Mouse (Mus musculus): ENCODE results near the gene Stk32c. TPM values are rescaled to one million over a fixed set of nuclear protein-coding genes. Genes with fewer than 3 reads are reported as not detected.

Stk32c gene
- polyA plus RNA-seq, 1 experiment from 2014 or later, result 0.50 TPM

DNA sequence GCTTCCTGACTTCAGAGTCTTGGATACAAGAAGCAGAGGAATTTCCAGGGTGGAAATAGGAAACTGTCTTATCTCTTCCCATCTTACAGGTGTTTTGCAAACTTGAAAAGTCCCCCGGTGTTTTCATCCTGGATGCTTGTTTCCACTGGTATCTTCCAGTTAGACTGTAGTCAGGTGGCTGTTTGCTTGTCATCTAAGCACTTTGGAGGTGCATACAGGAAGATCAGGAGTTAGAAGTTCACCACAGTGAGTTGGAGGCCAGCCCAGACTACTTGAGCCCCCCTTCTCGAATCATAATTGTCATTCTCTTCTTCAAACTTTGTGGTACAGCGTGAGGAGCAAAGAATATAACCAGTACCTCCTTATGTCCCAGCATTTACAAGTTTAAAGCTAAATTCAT, 1.1 kb upstream of the Stk32c start:
- no peak for ATAC-seq
- Histone ChIP-seq H3K4me3 (no peak overlapping the region), H3K36me3 (ENCODE audit: poor library complexity, severe bottlenecking) (no peaks in the 10 kb centered on the region), H3K27me3 (no peaks in the 10 kb centered on the region), H3K9me3 (replicated peaks) (no peaks in the 10 kb centered on the region), H3K4me1 (peaks cover 12% of the 10 kb centered on the region), H3K27ac (no peak overlapping the region), H3K4me2 (no peak overlapping the region), H3K9ac (no peak overlapping the region)
- 85% methylated on average over 3 of the region's 3 CpGs for WGBS

DNA sequence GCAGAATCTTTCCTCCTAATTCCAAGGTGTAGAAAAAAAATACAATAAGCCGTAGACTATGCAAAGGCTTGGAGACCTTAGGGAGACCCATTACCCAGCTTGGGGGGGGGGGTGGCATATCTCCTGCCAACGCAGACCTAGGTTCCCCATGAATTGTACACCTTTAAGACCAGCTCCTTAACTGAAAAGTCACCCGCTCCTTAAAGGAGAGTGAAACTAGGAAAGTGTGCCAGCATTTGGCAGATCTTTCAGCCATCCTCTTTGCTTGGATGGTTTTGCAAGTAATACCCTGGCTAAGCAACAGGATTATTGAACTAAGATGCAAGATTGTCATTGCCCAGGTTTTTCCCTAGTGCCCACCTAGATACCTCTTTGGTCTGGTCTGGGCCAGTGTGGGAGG, 644 bp upstream of the Stk32c start:
- peaks cover 12% of the 10 kb centered on the region for H3K4me1 ChIP-seq
- peak overlapping the region; percentile 59 for H3K4me3 ChIP-seq
- no peak for ATAC-seq
- 66% methylated on average over 3 of the region's 3 CpGs for WGBS
- 0 out of 2 replicates have a peak overlapping the region, but pooled peaks have one; percentile 35 for H3K27ac ChIP-seq
- no peaks in the 10 kb centered on the region for H3K27me3 ChIP-seq
- H3K36me3 ChIP-seq (ENCODE audit: poor library complexity, severe bottlenecking), result no peaks in the 10 kb centered on the region
- peak overlapping the region; percentile 64 for H3K4me2 ChIP-seq
- H3K9me3 ChIP-seq (replicated peaks), result no peaks in the 10 kb centered on the region
- peak overlapping the region; percentile 75 for H3K9ac ChIP-seq

GRCm38 (mm10) chr7:139211761-139212160, 1.3 kb downstream of the Stk32c start:
- Histone ChIP-seq H3K9ac (no peak overlapping the region), H3K4me2 (no peak overlapping the region), H3K27ac (no peak overlapping the region), H3K4me1 (peaks cover 12% of the 10 kb centered on the region), H3K4me3 (no peak overlapping the region), H3K36me3 (ENCODE audit: poor library complexity, severe bottlenecking) (no peaks in the 10 kb centered on the region), H3K27me3 (no peaks in the 10 kb centered on the region), H3K9me3 (replicated peaks) (no peaks in the 10 kb centered on the region)
- 91% methylated on average over 6 of the region's 6 CpGs for WGBS
- no peak for ATAC-seq

DNA sequence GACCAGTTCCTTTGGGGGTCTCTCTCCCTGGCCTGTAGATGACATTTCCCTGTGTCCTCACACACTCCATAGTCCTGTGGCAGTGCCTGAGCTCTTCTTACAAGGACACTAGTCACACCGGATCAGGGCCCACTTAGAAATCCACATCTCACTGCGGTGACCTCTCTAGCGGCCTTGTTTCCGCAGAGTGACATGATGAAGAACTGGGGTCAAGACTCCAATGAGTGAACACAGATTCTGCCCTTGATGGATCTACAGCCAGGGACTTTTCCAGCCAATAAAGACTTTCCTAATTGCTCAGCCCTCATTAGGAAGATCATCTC, 4.4 kb downstream of the Stk32c start:
- Histone ChIP-seq H3K27me3 (no peaks in the 10 kb centered on the region), H3K27ac (no peak overlapping the region), H3K36me3 (ENCODE audit: poor library complexity, severe bottlenecking) (no peaks in the 10 kb centered on the region), H3K9ac (no peak overlapping the region), H3K9me3 (replicated peaks) (no peaks in the 10 kb centered on the region), H3K4me1 (peaks cover 10% of the 10 kb centered on the region), H3K4me2 (no peak overlapping the region), H3K4me3 (no peak overlapping the region)
- no peak for ATAC-seq
- 91% methylated on average over 4 of the region's 4 CpGs for WGBS

- 32% methylated on average over 7 of the region's 7 CpGs for WGBS
- Histone ChIP-seq H3K9me3 (replicated peaks) (no peaks in the 10 kb centered on the region), H3K4me1 (peaks cover 6% of the 10 kb centered on the region; the same call in 1 of the 2 replicates), H3K27ac (no peak overlapping the region), H3K4me3 (no peak overlapping the region), H3K9ac (no peak overlapping the region), H3K36me3 (ENCODE audit: poor library complexity, severe bottlenecking) (no peaks in the 10 kb centered on the region), H3K4me2 (no peak overlapping the region), H3K27me3 (no peaks in the 10 kb centered on the region)
- no peak for ATAC-seq
Measured at GRCm38 (mm10) chr7:139208023-139208772, 4.9 kb downstream of the Stk32c start.

GRCm38 (mm10) chr7:139201209-139201608, 11.9 kb downstream of the Stk32c start:
- 67% methylated on average over 6 of the region's 6 CpGs for WGBS

DNA sequence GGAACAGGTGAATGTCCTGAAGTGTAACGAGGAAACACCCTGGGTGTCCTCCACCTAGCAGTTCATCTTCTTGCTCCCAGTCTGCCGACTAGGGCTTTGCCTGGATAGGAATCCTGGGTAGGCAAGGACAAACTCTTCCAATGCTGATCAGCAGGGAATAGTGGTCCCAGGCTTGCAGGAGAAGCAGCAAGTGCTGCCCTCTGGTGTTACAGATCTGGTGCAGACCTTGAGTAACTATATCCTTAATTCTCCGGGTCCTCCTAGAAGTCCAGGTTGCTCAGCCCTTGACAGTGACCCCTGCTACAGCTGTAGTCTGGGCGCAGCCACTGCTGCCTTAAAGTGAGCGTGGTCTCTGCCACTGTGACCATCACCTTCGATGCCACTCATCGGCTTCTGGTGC, 13.0 kb downstream of the Stk32c start:
- Histone ChIP-seq H3K9ac (no peak overlapping the region), H3K27me3 (peaks cover 9% of the 10 kb centered on the region), H3K9me3 (replicated peaks) (no peaks in the 10 kb centered on the region), H3K4me2 (no peak overlapping the region), H3K27ac (no peak overlapping the region), H3K36me3 (ENCODE audit: poor library complexity, severe bottlenecking) (no peaks in the 10 kb centered on the region), H3K4me1 (no peaks in the 10 kb centered on the region), H3K4me3 (no peak overlapping the region)
- peak; percentile 75 for ATAC-seq
- 34% methylated on average over 7 of the region's 7 CpGs for WGBS

More at GRCm38 (mm10) chr7:139201209-139201608, 11.9 kb downstream of the Stk32c start:
- Histone ChIP-seq H3K27me3 (peaks cover 9% of the 10 kb centered on the region), H3K9me3 (replicated peaks) (no peaks in the 10 kb centered on the region), H3K9ac (no peak overlapping the region), H3K4me3 (no peak overlapping the region), H3K4me1 (no peaks in the 10 kb centered on the region), H3K36me3 (ENCODE audit: poor library complexity, severe bottlenecking) (no peaks in the 10 kb centered on the region), H3K27ac (no peak overlapping the region), H3K4me2 (no peak overlapping the region)
- no peak for ATAC-seq

DNA sequence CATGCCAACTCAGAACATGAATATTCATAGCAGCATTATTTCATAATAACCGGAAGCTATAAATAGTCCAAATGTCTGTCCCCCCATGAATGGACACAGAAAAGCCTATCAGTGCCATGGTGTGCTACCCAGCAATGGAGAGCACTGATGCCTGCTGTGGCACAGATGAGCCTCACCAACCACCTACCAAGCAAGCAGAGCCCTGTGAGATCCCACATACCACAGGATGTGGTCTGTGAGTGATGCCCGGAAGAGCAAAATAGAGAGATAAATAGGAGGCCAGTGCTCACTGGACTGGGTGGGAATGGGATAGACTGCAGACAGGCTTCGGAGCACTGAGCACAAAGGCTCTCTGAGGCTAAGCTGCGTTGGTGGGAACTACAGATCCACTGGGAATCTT, 16.1 kb downstream of the Stk32c start:
- no peak overlapping the region for H3K4me3 ChIP-seq
- peaks cover 9% of the 10 kb centered on the region for H3K27me3 ChIP-seq
- no peak overlapping the region for H3K27ac ChIP-seq
- H3K36me3 ChIP-seq (ENCODE audit: poor library complexity, severe bottlenecking), result no peaks in the 10 kb centered on the region
- H3K4me1 ChIP-seq, result no peaks in the 10 kb centered on the region
- no peaks in the 10 kb centered on the region for H3K9me3 ChIP-seq (replicated peaks)
- ATAC-seq, result no peak
- H3K4me2 ChIP-seq, result no peak overlapping the region
- WGBS, result 80% methylated on average over 4 of the region's 4 CpGs
- no peak overlapping the region for H3K9ac ChIP-seq

DNA sequence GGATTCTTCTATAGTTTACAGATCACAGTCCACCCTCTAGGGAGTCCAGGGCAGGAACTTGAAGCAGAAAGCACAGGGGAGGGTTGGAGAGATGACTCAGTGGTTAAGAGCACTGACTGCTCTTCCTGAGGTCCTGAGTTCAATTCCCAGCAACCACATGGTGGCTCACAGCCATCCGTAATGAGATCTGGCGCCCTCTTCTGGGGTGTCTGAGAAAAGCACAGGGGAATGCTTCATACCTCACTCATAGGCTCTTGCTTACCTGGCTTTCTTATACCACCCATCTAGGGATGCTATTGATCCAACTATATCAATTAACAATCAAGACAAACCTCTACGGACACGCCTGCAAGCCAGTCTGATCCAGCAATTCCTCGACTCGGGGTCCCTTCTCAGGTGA, 21.5 kb downstream of the Stk32c start:
- WGBS, result 71% methylated on average over 6 of the region's 6 CpGs
- no peak for ATAC-seq

DNA sequence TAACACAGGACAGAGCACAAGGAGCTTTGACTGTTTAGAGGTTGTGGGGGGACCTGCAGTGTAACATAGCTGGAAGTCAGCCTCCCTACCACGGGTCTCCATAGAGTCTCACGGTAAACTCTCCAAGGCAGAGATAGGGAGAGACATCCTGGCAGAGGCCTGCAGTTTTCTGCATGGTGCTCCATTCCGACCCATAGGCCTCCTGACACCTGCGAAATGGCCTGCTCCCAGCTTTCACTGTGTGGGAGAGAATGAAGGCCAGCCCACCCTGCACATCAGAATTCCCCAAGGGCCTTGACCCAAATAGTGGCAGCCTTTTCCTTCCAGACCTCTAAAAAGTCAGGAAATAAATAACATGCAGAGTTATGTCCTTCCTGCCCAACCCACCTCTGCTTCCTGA, 22.5 kb downstream of the Stk32c start:
- 94% methylated on average over 4 of the region's 4 CpGs for WGBS
- Histone ChIP-seq H3K4me3 (no peak overlapping the region), H3K4me2 (no peak overlapping the region), H3K36me3 (ENCODE audit: poor library complexity, severe bottlenecking) (no peaks in the 10 kb centered on the region), H3K4me1 (peaks cover 13% of the 10 kb centered on the region; the same call in 1 of the 2 replicates), H3K27me3 (peaks cover 41% of the 10 kb centered on the region), H3K27ac (no peak overlapping the region), H3K9ac (no peak overlapping the region), H3K9me3 (replicated peaks) (no peaks in the 10 kb centered on the region)
- ATAC-seq, result no peak

More for the DNA sequence above, 21.5 kb downstream of the Stk32c start:
- Histone ChIP-seq H3K27me3 (peaks cover 31% of the 10 kb centered on the region), H3K4me2 (no peak overlapping the region), H3K36me3 (ENCODE audit: poor library complexity, severe bottlenecking) (no peaks in the 10 kb centered on the region), H3K9ac (no peak overlapping the region), H3K27ac (no peak overlapping the region), H3K9me3 (replicated peaks) (no peaks in the 10 kb centered on the region), H3K4me1 (peaks cover 13% of the 10 kb centered on the region; the same call in 1 of the 2 replicates), H3K4me3 (no peak overlapping the region)

- 1% methylated on average over 23 of the region's 23 CpGs for WGBS
- Histone ChIP-seq H3K27me3 (peaks cover 52% of the 10 kb centered on the region), H3K4me1 (peaks cover 13% of the 10 kb centered on the region; the same call in 1 of the 2 replicates), H3K9me3 (replicated peaks) (no peaks in the 10 kb centered on the region), H3K4me3 (peak overlapping the region; percentile 66), H3K9ac (0 out of 2 replicates have a peak overlapping the region, but pooled peaks have one; percentile 73), H3K27ac (no peak overlapping the region), H3K4me2 (peak overlapping the region; percentile 92), H3K36me3 (ENCODE audit: poor library complexity, severe bottlenecking) (no peaks in the 10 kb centered on the region)
- peak; percentile 66 for ATAC-seq
Measured at GRCm38 (mm10) chr7:139188634-139189207, 24.4 kb downstream of the Stk32c start.

DNA sequence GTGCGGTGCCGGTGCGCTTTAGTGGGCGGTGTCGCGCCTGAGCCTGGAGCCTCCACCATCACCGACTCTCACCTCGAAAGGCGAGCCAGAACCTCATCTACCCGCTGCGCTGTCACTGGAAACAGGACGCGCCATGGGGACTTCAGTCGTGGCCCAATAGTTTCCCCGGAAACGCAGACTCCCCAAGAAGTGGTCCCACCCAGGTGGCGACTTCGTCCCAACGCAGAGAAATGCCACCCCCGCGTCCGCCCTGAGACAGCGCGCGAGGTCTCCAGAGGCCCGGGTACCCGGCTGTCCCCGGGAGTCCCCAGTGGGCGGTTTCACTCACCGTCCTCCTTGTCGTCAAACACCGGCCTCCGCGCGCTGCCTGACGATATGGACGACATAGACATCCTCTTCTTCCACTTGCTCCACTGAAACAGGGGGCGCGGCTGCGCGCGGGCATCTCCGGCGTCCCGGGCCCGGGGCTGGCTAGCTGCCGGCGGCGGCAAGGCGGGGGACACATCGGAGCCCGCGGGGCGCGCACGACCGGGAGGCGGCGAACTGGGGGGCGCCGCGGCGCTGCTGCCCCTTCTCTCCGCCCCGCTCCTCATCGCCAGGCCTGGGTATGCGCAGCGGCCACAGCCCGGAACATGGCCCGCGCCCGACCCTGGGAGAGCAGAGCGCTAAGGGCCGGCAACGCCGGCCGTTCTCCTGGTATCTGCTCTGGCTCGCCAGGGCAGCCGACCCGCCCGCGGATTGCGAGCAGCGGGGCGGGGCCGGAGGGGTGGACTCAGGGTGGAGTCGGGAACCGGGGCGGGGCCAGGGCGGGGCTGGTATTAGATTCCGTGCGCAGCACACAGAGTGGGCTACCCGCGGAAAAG, 25.1 kb downstream of the Stk32c start:
- Histone ChIP-seq H3K4me1 (peaks cover 13% of the 10 kb centered on the region; the same call in 1 of the 2 replicates), H3K9me3 (replicated peaks) (no peaks in the 10 kb centered on the region), H3K4me3 (peak overlapping the region; percentile 66), H3K4me2 (peak overlapping the region; percentile 92), H3K27ac (no peak overlapping the region), H3K9ac (peak overlapping the region; percentile 73), H3K36me3 (ENCODE audit: poor library complexity, severe bottlenecking) (no peaks in the 10 kb centered on the region), H3K27me3 (peaks cover 52% of the 10 kb centered on the region)
- under 1% methylated on average over 86 of the region's 94 CpGs for WGBS
- ATAC-seq, result peak; percentile 96

Data from forebrain, embryonic 13.5 days (tissue).